Mouse (Mus musculus) spleen, postnatal 10 days (tissue): ENCODE results near the gene Camk1g.

Experiments
- DNase-seq, 2 experiments: peaks; one replicate each; pipeline ENCODE4 v3.0.0; 2021 to 2022; ENCODE audit warnings: low spot score in 2 of 2

Gene Camk1g

DNA sequence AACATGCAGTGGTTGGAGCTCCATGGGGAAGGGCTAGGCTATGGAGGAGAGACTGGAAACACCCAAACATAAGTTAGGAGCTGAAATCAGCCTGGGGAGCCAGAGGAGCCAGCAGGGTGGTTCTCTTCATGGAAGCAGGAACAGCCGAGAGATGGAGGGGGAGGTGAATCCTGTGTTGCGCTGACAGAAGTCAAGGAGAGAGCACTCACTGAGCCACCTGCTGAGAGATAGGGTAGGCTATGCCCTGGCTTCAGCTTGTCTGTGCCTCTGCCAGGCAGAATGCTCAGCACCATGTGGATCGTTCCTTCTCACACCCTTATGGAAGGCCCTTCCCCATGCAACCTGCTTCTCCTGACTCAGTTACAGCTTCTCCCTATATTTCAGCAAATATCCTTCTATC is 36.3 kb downstream of the Camk1g start:
- no peak for DNase-seq

DNA sequence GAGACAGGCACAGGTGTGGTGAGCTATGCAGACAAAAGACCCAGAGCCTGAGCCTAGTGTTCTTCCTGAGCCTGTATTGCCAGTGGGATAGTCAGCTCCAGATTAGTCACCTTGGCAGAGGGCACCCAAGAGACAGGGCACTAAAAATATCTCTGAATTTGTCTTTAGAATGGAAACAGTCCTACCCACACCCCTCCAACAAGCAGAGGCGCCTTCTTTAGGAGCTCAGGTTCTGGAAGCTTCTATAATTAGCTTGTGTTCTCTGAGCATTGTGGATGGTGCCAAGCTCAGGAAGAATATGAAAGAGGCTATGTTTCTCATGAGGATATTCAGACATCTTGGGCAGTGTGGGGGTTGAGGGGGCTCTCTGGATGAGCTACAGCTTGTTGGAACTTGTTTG is 37.4 kb downstream of the Camk1g start:
- DNase-seq: no peak

DNA sequence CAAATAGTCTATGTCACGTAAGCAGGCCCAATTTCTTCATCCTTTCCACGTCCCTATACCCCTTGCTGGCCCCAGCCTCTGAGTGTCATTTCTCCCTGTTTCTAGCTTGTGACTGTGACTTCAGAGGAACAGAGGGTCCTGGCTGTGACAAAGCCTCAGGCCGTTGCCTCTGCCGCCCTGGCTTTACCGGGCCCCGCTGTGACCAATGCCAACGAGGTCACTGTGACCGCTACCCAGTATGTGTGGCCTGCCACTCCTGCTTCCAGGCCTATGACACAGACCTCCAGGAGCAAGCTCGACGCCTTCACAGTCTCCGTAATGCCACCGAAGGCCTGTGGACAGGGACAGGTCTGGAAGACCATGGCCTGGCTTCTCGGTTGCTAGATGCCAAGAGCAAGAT is 38.1 kb downstream of the Camk1g start:
- no peak for DNase-seq

DNA sequence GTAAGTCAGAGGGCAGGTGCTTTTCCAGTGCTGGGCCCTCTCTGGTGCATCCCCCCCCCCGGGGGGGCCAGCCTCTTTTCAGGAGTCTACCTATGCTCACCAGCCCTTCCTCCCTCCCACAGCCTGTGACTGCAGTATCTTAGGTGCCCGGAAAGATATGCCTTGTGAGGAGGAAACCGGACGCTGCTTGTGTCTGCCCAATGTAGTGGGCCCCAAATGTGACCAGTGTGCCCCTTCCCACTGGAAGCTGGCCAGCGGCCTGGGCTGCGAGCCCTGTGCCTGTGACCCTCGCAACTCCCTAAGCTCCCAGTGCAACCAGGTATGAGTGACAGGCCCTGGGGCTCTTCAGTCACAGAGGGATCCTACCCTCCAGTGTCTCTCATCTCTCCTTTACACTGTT is 39.5 kb downstream of the Camk1g start:
- no peak for DNase-seq

DNA sequence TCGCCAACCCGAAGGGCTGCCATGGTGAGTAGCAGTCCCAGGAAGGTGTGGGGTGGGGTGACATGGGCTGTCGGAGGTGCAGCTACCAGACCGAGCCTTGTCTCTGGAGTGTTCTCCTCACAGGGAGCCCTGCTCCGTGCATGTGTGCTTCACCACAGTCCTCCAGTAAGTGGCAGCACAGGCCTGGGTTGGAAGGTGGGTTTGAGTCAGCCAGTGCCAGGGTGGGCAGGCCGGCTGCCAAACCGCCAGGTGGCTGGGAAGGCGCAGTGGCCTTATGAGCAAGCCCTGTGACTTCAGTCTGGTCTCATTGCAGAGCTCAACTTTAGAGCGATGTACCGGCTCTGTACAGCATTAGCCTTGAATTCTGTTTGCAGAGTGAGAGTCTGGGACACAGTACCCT is 39.9 kb downstream of the Camk1g start:
- DNase-seq: peak; percentile 19 to 71

DNA sequence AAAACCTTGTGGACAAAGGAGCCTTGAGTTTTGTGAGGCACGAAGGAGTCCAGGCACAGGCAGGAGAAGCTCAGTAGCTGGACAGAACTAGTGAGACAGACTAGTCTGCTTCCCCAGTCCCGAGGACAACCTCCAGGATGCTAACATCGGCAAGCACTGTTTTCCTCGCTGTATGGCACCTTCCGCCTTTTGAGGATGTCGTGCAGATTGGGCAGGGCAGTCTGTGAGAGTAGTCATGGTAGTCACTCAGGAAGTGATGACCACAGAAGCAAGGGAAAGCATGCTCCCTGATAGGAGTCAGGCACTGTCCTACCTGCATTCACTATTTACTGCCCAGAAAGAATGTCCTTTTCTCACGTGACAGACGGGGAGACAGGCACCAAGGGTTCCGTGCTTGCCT is 40.5 kb downstream of the Camk1g start:
- no peak for DNase-seq

DNA sequence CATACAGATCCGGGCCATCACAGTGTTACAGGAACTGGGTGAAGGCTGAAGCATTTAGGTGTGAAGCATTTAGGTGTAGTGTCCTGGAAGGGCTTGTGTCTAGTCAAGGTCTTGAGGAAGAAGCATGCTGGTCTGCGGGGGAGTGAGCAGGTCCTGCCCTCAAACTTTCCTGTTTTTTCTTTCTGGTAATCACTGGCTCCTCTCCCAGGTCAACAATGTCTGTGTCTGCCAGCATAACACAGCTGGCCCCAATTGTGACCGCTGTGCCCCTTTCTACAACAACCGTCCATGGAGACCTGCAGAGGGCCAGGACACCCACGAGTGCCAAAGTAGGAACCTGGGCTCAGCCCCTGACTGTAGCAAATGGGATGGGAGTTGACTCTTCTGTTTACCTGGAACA is 42.4 kb downstream of the Camk1g start:
- no peak for DNase-seq

DNA sequence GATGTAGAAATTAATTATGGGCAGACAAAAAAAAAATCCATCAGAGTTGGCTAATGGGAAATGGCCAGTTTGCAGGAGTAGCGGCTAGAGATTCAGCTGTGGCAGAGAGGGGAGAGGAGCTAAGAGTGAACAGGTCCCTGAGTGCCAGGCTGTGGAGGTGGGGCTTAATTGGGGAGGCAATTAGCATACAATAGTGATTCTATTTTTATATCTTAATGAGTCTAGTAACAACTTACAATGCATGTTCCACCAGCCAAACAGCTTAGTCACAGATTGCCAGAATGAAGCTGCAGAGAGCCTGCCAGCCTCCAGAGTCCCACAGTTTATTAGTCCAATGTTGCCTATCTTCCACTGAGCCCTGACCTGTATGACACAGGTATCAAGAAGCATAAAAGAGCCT is 42.9 kb downstream of the Camk1g start:
- DNase-seq: no peak

DNA sequence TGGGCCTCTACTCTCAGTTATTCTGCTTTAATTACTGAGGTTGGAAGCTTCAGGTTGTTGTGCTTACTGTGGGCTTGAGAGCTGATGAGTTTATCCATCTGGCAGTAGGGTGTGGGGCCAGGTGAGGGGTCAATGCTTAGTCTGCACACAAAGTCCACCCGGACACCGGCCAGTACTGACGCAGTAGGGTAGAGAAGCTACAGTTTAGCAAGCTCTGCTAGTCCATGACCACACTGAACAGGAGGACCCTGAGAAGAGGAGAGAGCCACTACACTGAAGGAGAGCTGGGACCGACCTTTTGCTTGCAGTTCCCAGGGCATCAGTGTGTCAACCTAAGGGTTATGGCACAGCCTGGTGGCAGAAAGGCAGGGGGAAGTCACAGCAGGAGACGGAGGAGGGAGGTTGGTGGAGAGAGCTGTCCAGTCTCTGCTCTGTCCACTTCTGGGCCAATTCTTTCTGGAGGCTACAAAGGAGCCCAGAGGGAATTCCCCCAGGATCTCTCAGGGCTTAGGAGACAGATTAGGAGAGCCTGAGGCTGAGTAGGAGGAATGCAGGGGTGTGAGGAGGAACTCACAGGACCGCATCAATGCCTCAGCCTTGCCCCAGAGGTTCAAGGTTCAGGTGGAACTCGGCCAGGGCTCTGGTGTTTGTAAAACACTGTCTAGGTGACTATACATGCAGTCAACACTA is 43.5 kb downstream of the Camk1g start:
- no peak for DNase-seq

DNA sequence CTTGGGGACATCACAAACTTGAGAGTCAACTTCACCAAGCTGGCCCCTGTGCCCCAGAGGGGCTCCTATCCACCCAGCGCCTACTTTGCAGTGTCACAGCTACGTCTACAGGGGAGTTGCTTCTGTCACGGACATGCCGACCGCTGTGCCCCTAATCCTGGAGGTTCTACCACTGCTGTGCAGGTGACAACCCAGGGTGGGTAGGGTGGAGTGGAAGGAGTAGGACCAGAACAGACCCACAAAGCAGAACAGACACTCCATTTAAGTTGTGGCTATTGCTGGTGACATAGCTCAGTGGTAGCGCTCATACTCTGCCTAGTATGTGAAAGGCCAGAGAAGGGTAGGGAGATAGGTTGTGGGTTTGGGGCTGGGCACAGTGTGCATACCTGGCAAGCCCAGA is 44.2 kb downstream of the Camk1g start:
- DNase-seq: no peak

DNA sequence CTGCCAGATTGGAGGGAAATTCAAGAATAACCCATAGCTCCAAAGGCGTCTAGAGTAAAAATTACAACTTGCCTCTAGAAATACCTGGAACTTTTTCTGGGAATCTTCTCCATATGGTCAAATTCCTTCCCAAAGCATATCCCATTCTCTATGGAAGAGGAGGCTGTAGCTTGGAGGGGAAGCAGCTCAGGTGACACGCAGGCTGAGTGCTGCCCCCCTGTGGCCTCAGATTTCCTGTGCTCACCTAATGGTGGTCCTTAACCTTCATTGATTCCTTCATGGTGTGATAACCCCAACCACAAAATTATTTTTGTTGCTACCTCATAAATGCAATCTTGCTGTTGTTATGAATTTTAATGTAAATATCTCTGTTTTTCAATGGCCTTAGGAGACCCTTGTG is 45.9 kb downstream of the Camk1g start:
- peak in 1 of 2 experiments; percentile 62 for DNase-seq

DNA sequence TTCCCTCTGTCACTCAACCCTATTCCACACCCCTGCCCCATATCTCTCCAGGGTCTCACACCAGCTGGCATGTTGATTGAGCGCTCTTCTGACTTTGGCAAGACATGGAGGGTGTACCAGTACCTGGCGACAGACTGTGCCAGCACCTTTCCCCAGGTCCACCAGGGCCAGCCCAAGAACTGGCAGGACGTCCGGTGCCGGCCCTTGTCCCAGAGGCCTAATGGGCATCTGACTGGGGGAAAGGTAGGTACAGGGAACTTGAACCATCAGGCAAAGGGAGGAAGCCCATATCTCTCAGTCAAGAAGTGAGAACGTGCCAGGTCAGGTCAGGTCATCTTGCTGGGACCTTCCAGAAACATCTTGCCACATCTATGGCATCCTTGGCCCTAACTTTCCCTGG is 46.4 kb downstream of the Camk1g start:
- no peak for DNase-seq

DNA sequence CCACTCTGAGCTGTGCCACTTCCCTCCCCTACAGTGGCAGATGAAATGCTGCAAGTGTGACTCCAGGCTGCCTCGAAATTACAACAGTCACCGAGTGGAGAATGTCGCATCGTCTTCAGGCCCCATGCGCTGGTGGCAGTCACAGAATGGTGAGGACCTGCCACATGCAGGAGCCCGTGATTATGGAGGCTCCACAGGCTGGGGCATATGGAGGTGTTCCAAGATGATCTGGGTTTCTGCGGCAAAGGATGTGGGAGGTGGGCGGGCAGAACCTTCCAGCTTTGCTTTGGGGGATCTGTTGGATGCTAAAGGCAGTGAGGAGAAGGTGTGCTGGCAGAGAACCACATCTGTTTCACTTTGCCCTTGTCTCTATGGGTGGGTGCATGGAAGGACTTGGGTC is 49.7 kb downstream of the Camk1g start:
- DNase-seq: no peak

DNA sequence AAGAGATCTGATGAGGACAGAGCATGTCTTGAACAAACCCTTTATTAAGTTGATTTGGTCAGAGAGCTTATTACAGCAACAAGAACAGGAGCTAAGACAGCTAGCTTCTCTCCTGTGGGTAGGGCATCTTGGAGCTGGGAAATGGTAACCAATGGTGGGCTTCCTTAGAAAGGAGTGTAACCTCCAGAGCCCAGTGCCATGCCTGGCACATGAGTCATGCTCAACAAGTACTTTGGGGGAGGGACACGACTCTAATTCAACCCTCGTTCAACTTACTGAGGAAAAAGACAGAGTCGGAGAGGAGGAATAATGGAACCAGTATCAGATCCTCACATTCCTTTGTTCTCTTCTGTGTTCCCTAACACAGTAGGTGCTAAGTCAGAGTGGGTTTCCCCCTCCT is 50.4 kb downstream of the Camk1g start:
- no peak for DNase-seq

DNA sequence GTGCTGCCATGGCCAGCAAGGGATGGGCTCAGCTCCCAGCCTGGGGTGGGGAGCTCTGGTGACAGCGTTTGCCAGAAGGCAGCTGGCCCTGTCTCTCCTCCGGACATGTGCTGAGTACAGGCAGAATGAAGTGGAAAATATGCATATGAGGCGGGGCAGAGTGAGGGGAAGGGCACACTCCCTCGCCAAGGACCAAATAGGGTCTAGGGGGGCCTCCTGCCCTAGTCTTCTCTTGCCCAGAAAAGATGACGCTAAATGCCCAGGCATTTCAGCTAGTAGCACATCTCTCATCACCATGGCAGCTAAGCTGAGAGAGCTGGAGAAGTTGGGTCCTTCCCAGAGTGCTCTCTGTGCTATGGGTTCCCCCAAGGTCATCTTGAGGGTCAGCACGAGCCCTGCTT is 52.9 kb downstream of the Camk1g start:
- DNase-seq: no peak

DNA sequence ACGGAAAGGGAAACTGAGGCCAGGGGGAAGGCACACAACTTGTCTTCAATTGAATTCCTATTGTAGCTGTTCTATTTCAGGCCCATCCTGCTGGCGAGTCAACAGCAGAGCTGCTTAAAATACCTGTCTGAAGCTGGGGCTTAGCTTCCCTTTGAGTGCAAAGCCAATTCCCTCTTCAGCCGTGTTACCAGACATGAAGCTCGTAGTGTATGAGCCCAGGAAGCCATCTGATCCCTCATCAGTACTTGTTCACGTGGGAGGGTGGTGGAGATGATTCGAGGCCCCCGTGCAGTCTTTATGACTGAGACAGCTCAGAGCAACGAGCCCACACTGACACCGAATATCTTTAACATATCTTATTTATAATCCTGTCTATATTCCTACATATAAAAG is 53.7 kb downstream of the Camk1g start:
- no peak for DNase-seq

DNA sequence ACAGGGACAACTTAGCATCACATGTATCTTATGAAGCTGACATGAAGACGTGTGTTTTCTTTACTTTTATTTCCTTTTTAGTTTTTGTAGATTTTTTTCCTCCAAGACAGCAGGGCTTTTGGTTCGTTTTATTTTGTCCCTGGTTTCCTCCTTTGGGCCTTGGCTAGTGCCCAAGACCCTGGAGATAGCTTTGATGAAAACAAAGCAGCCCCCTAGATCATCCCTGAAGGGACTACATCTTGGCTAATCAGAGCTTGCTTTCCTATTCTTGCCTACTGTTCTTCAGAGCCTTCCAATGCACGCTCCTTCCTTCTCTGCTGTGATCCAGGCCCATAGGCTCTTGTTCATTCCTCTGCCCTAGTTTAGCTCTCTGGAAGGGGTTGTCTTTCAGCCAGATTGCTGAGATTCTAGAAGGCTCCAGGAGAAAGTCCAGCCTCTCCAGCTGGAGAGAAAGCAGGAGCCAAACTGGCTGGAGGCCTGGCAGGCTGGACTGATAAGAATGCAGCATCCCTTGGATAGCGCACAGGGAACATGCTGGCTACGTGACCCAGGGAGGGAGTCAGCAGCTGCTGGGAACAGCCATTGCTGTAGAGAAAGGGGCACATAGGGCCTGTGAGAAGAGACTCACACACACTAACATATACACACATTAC is 54.3 kb downstream of the Camk1g start:
- DNase-seq: no peak

DNA sequence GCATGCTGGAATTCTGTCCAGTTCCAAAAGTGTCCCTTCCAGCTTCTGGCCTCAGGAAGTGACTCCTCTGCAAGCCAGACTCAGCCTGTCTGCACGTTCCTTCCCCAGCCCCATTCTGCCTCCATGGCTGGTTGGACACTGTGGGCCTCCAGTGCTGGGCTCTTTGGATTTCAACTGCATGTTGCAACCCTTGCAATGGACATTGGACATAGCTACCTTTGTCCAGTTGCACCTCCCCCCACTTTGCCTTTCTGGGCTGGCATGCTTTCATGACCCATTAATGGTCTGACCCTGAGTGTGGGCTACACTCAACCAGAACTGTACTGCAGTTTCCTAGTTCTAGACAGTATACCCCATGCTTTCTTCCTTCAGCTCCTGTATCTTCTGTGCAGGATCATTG is 58.5 kb downstream of the Camk1g start:
- DNase-seq: no peak

DNA sequence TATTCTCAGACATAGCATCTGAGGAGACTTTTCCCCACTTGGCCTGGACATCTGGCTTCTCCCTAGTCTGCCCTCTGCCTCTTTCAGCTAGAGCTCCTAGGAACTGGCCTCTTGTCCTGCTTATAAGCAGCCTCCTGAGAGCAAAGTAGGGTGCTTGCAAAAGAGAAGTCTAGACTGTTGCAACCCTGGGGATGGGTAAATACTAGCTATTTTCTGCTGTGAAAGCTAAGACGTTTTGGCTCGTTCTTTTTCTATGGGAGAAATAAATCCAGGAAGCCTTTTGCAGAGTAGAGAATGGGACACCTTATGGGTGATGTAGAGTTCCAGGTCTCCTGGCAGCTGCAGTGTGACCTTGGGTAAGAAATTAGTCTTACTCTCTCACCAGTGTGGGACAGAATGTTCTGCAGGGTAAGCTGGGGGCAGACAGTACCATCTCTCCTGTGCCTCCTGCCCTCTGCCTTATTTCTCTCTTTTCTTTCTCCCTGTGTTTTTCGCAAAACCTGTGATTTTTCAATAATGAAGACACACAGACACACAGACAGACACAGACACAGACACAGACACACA is 59.5 kb downstream of the Camk1g start:
- DNase-seq: no peak

DNA sequence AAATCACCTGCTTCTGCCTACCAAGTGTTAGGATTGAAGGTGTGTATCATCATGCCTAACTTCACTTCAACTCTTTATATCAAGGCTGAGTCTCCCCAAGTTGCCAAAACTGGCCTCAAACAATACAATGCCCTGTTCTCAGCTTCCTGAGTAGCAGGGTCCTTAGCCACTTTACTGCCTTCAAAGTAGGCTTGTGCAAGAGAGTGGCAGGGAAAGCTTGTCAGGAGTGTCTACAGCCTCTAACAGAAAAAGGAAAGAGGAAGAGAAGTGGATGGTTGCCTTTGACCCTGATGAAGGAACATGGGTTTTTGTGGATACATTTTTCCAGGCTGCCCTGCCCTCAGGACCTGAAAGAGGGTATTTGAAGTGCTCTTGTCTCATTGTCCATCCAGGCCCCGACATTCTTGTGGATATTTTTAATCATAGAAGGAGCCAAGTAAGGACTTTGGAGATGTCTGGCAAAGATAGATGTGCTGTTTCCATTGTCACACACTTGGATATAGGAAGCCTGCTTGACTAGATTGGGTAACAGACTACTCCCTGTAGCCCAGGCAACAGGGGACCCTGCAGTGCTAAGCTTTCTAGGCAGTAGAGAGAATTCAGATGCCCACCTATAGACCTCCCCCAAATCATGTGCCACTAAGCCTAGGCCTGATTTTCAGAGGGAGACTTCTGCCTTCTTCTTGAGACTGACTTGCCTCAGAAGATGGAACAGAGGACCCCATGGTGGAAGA is 60.1 kb downstream of the Camk1g start:
- DNase-seq: no peak

DNA sequence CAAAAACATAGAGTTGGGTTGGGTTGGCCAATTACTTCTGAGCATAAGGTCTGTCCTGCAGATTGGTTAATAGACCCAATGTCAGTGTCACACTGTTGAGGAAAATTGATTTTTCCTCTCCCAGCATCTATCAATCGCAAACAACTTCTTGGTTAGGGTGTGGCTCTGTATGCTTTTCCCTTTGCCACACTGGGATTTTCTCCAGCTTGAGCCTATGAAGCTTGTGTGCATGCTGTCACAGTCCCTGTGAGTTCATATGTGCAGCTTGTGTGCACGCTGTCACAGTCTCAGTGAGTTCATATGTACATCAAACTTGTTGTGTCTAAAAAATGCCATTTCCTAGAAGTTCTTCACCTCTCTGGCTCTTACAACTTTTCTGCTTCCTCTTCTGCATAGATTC is 63.3 kb downstream of the Camk1g start:
- DNase-seq: no peak

DNA sequence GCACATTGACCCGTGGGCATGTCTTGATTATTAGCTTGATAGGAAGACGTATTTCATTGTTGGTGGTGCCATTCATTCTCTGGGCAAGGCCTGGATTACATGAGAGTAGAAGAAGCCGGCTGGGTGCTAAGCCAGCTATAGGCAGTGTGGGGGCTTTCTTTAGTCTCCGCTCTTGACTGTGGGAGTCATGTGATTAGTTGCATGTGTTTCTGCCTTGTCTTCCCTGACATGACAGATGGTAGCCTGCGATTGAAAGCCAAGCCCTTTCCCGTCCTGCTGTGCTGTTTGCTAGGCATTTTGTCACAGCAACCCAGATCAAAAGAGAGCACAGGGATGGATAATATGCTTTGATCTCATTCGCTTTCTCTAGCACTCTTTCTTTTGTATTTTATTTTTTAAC is 64.7 kb downstream of the Camk1g start:
- DNase-seq: no peak

DNA sequence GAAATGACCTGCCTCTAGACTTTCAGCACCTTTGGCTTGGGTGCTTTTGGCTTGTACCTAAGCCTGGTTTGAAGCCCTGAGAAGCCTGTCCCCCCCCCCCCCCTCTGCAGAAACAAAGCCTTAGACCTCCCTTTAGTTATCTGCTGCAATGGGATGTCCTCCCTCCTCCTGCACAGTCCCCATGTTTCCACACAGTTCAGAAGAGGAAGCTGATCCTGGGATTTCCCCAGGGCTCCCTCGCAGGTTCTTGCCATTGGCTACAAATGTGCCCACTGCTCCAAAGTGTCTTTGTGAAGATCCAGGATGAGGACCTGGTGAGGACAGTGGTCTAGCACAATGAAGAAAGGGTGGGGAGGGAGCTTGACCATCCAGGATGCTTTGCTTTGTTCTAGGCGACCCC is 67.0 kb downstream of the Camk1g start:
- no peak for DNase-seq
